Mouse (Mus musculus) G1E (cell line): ENCODE data around the gene Relt. TPM values are rescaled to one million over a fixed set of nuclear protein-coding genes. Genes with fewer than 3 reads are reported as not detected.

ENCODE experiments used
- ATAC-seq: 2 replicates; pipeline ENCODE4 v1.8.0; 2016; ENCODE audit warnings: mild to moderate bottlenecking; ENCODE audit not compliant: insufficient number of reproducible peaks, poor library complexity, low FRiP score, severe bottlenecking; ENCODE audit errors: extremely low read depth
- DNase-seq: peaks from one replicate; pipeline ENCODE4 v3.0.0; 2012; ENCODE audit warnings: low spot score
- H3K27me3 ChIP-seq: 2 replicates; pipeline ENCODE4 v1.6.1; 2012; ENCODE audit warnings: mild to moderate bottlenecking, low read length, inconsistent platforms; ENCODE audit not compliant: insufficient read depth
- H3K36me3 ChIP-seq: replicated peaks from 2 replicates; pipeline ENCODE3; 2012; ENCODE audit warnings: mild to moderate bottlenecking, inconsistent platforms
- H3K4me1 ChIP-seq: 2 replicates; pipeline ENCODE4 v1.6.1; 2012; ENCODE audit warnings: low read depth, low read length, inconsistent platforms, mixed read lengths; ENCODE audit not compliant: insufficient read depth
- H3K4me3 ChIP-seq: 2 replicates; pipeline ENCODE4 v1.5.1; 2012; ENCODE audit warnings: low read depth, mild to moderate bottlenecking, inconsistent platforms, low read length, moderate library complexity, mixed read lengths
- H3K9me3 ChIP-seq: replicated peaks from 2 replicates; pipeline ENCODE4 v1.6.1; 2012; ENCODE audit warnings: inconsistent platforms
- CTCF ChIP-seq: IDR thresholded peaks from 2 replicates; pipeline ENCODE4 v1.5.1; 2012; ENCODE audit warnings: low read depth, low read length, inconsistent platforms, mixed read lengths
- GATA1 ChIP-seq: IDR thresholded peaks from 2 replicates; pipeline ENCODE4 v1.6.1; 2012; ENCODE audit warnings: borderline replicate concordance, low read length, inconsistent platforms, mixed read lengths
- GATA2 ChIP-seq: IDR thresholded peaks from 2 replicates; pipeline ENCODE4 v1.6.1; 2012; ENCODE audit warnings: low read depth, low read length, inconsistent platforms, borderline replicate concordance
- POLR2AphosphoS5 ChIP-seq: IDR thresholded peaks from 2 replicates; pipeline ENCODE4 v1.6.1; 2012; ENCODE audit warnings: low read depth, low read length, inconsistent platforms; ENCODE audit not compliant: insufficient replicate concordance
- TAL1 ChIP-seq: conservative IDR thresholded peaks from 2 replicates; pipeline ENCODE4 v1.6.1; 2012; ENCODE audit warnings: low read depth, low read length, inconsistent platforms, mixed read lengths
- polyA plus RNA-seq: library from polyadenylated mRNA; stranded (reverse); fragments of >175 nt; gene quantifications from 2 replicates; pipeline ENCODE4 v1.2.3, GENCODE M21; 2012
- total RNA-seq, 2 experiments: library from RNA; stranded (forward) in 1 of 2; stranded (reverse) in 1 of 2; fragments of 200-1000 nt in 1 of 2; fragments of >200 nt in 1 of 2; fragmentation: Nextera tagmentation in 1 of 2; gene quantifications; 2 replicates each; pipeline ENCODE4 v1.2.3; 2014 to 2017

Gene Relt
- total and polyA plus RNA-seq, 3 experiments: 15.4 to 75.9 (median 25.5) TPM

- Histone ChIP-seq H3K9me3 (no peaks in the 10 kb centered on the region), H3K36me3 (peaks cover 35% of the 10 kb centered on the region), H3K4me1 (no peaks in the 10 kb centered on the region), H3K27me3 (no peaks in the 10 kb centered on the region), H3K4me3 (no peak overlapping the region)
- DNase-seq (no peak), ATAC-seq (no peak)
- no peak for TF ChIP-seq GATA2
- no peak for TF ChIP-seq GATA1
- TF ChIP-seq TAL1: no peak
- no peak for TF ChIP-seq CTCF
- TF ChIP-seq POLR2AphosphoS5: no peak
These were observed 38.6 kb downstream of the Relt start for GRCm38 (mm10) chr7:100824661-100825060.

GRCm38 (mm10) chr7:100818401-100819064 is 44.7 kb downstream of the Relt start:
- Histone ChIP-seq H3K36me3 (peaks cover 27% of the 10 kb centered on the region), H3K4me3 (no peak overlapping the region), H3K27me3 (no peaks in the 10 kb centered on the region), H3K4me1 (0 out of 2 replicates have a peak, but pooled peaks cover 2% of the 10 kb centered on the region), H3K9me3 (no peaks in the 10 kb centered on the region)
- ATAC-seq: no peak
- TF ChIP-seq CTCF: no peak
- no peak for TF ChIP-seq POLR2AphosphoS5
- no peak for TF ChIP-seq GATA2
- TF ChIP-seq GATA1: no peak
- no peak for TF ChIP-seq TAL1
- no peak for DNase-seq

GRCm38 (mm10) chr7:100817442-100817760 is 45.8 kb downstream of the Relt start:
- Histone ChIP-seq H3K9me3 (no peaks in the 10 kb centered on the region), H3K4me3 (no peak overlapping the region), H3K36me3 (peaks cover 30% of the 10 kb centered on the region), H3K27me3 (no peaks in the 10 kb centered on the region), H3K4me1 (0 out of 2 replicates have a peak, but pooled peaks cover 2% of the 10 kb centered on the region)
- no peak for DNase-seq
- TF ChIP-seq GATA2: no peak
- no peak for TF ChIP-seq TAL1
- TF ChIP-seq GATA1: no peak
- no peak for TF ChIP-seq CTCF
- no peak for TF ChIP-seq POLR2AphosphoS5
- ATAC-seq: no peak

- Histone ChIP-seq H3K4me3 (no peak overlapping the region), H3K4me1 (0 out of 2 replicates have a peak, but pooled peaks cover 2% of the 10 kb centered on the region), H3K36me3 (peaks cover 31% of the 10 kb centered on the region), H3K27me3 (no peaks in the 10 kb centered on the region), H3K9me3 (no peaks in the 10 kb centered on the region)
- TF ChIP-seq CTCF (no peak), POLR2AphosphoS5 (no peak), GATA2 (no peak), TAL1 (no peak), GATA1 (no peak)
- no peak for ATAC-seq
- DNase-seq: no peak
These were observed 46.3 kb downstream of the Relt start for GRCm38 (mm10) chr7:100816759-100817441.

- no peak for TF ChIP-seq GATA1
- no peak overlapping the region for H3K4me3 ChIP-seq
- H3K27me3 ChIP-seq: no peaks in the 10 kb centered on the region
- ATAC-seq: no peak
- no peak for DNase-seq
- 0 out of 2 replicates have a peak, but pooled peaks cover 2% of the 10 kb centered on the region for H3K4me1 ChIP-seq
- H3K9me3 ChIP-seq: no peaks in the 10 kb centered on the region
- H3K36me3 ChIP-seq: peaks cover 31% of the 10 kb centered on the region
These were observed 47.2 kb downstream of the Relt start for GRCm38 (mm10) chr7:100815900-100816570.

GRCm38 (mm10) chr7:100812641-100813040 is 50.6 kb downstream of the Relt start:
- DNase-seq (no peak), ATAC-seq (no peak)
- Histone ChIP-seq H3K36me3 (peaks cover 35% of the 10 kb centered on the region), H3K27me3 (no peaks in the 10 kb centered on the region), H3K9me3 (no peaks in the 10 kb centered on the region), H3K4me3 (no peak overlapping the region), H3K4me1 (0 out of 2 replicates have a peak, but pooled peaks cover 2% of the 10 kb centered on the region)
- TF ChIP-seq CTCF: no peak
- TF ChIP-seq GATA2: no peak
- TF ChIP-seq GATA1: no peak
- TF ChIP-seq TAL1: no peak
- no peak for TF ChIP-seq POLR2AphosphoS5
